Mouse (Mus musculus): ENCODE measurements at regions not wholly inside any gene's neighbourhood (a gene's known extent, or its start where the extent isn't known, plus 50 kb on each side); places are given as distances from the start of the nearest gene placed in this dataset.

DNA sequence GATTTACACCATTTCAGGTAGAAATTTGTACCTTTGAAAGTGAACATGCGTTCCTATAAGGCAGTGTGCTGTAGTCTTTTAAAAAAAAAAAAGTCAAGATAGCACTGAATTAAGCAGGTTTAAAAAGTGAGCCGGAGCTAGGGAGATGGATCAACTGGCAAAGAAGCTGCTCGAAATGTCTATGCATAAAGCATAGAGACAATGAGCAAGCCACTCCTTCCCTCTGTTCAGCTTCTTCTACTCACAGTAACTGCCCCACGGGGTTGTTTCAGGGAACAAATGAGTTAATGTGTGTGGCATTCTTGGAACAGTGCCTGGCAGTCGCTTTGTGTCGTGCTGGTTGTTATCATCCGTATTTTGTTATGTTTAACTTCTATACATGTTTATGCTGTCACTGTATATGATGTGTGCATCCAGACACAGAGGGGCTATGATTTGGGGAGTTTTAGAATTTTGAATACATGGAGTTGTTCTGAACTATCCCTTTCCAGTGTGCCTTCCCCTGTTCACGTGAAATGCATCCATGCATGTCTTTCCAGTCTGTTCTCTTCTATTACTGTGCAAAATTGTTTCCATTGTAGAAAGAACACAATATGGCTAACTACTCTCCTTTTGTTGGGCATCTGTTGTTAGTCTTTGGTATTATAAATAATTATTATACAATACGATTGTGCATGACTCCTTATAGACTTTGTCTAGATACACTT, 62.5 kb upstream of the Lnx1 start:
- Histone ChIP-seq H3K27me3 (ENCODE audit: control insufficient read depth, insufficient read depth, low read length) (no peaks in the 10 kb centered on the region), H3K9ac (replicated peaks) (no peak overlapping the region), H3K36me3 (replicated peaks; ENCODE audit: control insufficient read depth, insufficient read depth, low read depth) (no peaks in the 10 kb centered on the region), H3K27ac (no peak overlapping the region), H3K9me3 (ENCODE audit: control insufficient read depth, low read length) (no peaks in the 10 kb centered on the region), H3K4me2 (ENCODE audit: low read depth) (no peak overlapping the region), H3K4me3 (ENCODE audit: insufficient read depth in 1 of 2, low read depth in 2 of 2, low read length in 2 of 2) (no peak overlapping the region), H3K4me1 (replicated peaks; ENCODE audit: control insufficient read depth in 2 of 2, insufficient read depth in 2 of 2, low read length in 1 of 2) (no peaks in the 10 kb centered on the region)
- DNase-seq (ENCODE audit: low read depth in 3 of 3, low spot score in 3 of 3) (no peak), ATAC-seq (ENCODE audit: insufficient read depth) (no peak)
- no peak for TF ChIP-seq EP300 (IDR thresholded peaks at IDR 0.05; ENCODE audit: low read depth)
- no peak for TF ChIP-seq CTCF (IDR thresholded peaks at IDR 0.05; ENCODE audit: low read depth)
- WGBS (ENCODE audit: insufficient replicate concordance): 60% methylated on average over 9 of the region's 9 CpGs

DNA sequence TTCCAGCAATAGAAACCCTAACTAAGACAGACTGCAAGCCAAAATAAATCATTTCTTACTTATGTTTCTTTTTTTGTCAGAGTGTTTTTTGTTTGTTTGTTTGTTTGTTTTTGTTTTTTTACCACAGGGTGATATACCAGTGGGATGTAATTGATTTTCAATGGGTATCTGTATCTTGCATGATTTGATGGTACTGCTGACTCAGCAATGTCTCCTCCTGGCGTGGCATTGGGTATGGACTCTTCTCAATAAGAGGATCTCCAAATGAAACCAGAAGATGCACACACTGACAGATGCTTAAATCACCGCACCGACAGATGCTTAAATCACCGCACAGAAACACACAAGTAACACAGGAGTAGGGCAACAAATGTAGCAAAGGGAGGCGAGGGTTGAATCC, 54.8 kb upstream of the Lnx1 start:
- Histone ChIP-seq H3K9me3 (ENCODE audit: control insufficient read depth, low read length) (no peaks in the 10 kb centered on the region), H3K4me2 (ENCODE audit: low read depth) (no peak overlapping the region), H3K27ac (no peak overlapping the region), H3K27me3 (ENCODE audit: control insufficient read depth, insufficient read depth, low read length) (no peaks in the 10 kb centered on the region), H3K9ac (replicated peaks) (no peak overlapping the region), H3K36me3 (replicated peaks; ENCODE audit: control insufficient read depth, insufficient read depth, low read depth) (no peaks in the 10 kb centered on the region), H3K4me1 (replicated peaks; ENCODE audit: control insufficient read depth in 2 of 2, insufficient read depth in 2 of 2, low read length in 1 of 2) (no peaks in the 10 kb centered on the region), H3K4me3 (ENCODE audit: insufficient read depth in 1 of 2, low read depth in 2 of 2, low read length in 2 of 2) (no peak overlapping the region)
- 69% methylated on average over 5 of the region's 5 CpGs for WGBS (ENCODE audit: insufficient replicate concordance)
- TF ChIP-seq EP300 (IDR thresholded peaks at IDR 0.05; ENCODE audit: low read depth): no peak
- no peak for TF ChIP-seq CTCF (IDR thresholded peaks at IDR 0.05; ENCODE audit: low read depth)
- ATAC-seq (ENCODE audit: insufficient read depth): no peak
- DNase-seq (ENCODE audit: low read depth in 3 of 3, low spot score in 3 of 3): no peak

DNA sequence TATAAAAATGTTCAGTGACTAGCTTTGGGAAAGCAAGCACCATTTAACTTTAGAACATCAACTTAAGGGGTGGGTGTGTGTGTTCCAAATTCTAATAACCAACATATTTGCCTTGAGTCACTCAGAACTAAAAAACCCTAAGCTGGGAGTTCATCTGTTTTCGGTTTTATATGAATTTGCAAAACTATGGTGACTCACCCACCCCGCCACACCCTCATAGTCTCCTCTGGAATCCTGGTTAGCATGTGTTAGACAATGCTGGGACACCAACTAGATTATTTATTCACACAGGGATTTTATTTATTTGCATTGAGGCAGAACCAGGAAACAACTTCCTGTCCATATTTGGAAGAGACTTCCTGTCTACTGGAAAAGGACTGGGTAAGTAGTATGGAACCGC, 50.2 kb upstream of the Lnx1 start:
- Histone ChIP-seq H3K36me3 (replicated peaks; ENCODE audit: control insufficient read depth, insufficient read depth, low read depth) (no peaks in the 10 kb centered on the region), H3K9me3 (ENCODE audit: control insufficient read depth, low read length) (no peaks in the 10 kb centered on the region), H3K4me2 (ENCODE audit: low read depth) (no peak overlapping the region), H3K4me1 (replicated peaks; ENCODE audit: control insufficient read depth in 2 of 2, insufficient read depth in 2 of 2, low read length in 1 of 2) (no peaks in the 10 kb centered on the region), H3K4me3 (ENCODE audit: insufficient read depth in 1 of 2, low read depth in 2 of 2, low read length in 2 of 2) (no peak overlapping the region), H3K27me3 (ENCODE audit: control insufficient read depth, insufficient read depth, low read length) (no peaks in the 10 kb centered on the region), H3K9ac (replicated peaks) (no peak overlapping the region), H3K27ac (no peak overlapping the region)
- no peak for TF ChIP-seq EP300 (IDR thresholded peaks at IDR 0.05; ENCODE audit: low read depth)
- no peak for TF ChIP-seq CTCF (IDR thresholded peaks at IDR 0.05; ENCODE audit: low read depth)
- 48% methylated on average over 3 of the region's 3 CpGs for WGBS (ENCODE audit: insufficient replicate concordance)
- ATAC-seq (ENCODE audit: insufficient read depth): no peak
- no peak for DNase-seq (ENCODE audit: low read depth in 3 of 3, low spot score in 3 of 3)

All from liver, embryonic 14.5 days (tissue).